Mouse (Mus musculus): ENCODE data around the gene Bbs9. TPM values are rescaled to one million over a fixed set of nuclear protein-coding genes. Genes with fewer than 3 reads are reported as not detected.

The Bbs9 gene
- polyA plus RNA-seq, 1 experiment from 2014 or later, result 11.9 TPM

DNA sequence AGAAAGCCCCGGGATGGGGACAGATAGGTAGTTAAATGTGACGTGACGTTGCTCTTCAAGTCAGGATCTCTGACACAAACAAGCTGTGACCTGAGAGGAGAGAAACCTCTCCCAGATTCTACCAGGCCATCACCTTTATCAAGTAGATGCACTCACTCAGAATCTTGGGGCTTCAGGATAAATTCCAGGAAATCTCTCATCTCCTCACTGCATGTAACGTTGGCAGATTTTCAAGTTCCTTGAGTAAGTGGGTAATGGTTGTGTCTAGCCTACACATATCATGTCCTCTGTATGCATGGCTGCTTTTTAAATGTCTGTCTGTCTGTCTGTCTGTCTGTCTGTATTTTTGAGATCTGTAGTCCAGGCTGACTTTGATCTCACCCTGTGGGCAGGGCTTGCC lies 39.6 kb downstream of the Bbs9 start:
- WGBS, result 90% methylated on average over 4 of the region's 4 CpGs
- H3K27me3 ChIP-seq (replicated peaks; ENCODE audit: low read depth, poor library complexity, severe bottlenecking), result no peaks in the 10 kb centered on the region
- H3K4me3 ChIP-seq, result no peak overlapping the region

GRCm38 (mm10) chr9:22518394-22519041 lies 43.0 kb downstream of the Bbs9 start:
- H3K4me3 ChIP-seq, result no peak overlapping the region
- H3K4me1 ChIP-seq, result no peaks in the 10 kb centered on the region
- H3K27ac ChIP-seq (replicated peaks), result no peak overlapping the region
- no peaks in the 10 kb centered on the region for H3K27me3 ChIP-seq (replicated peaks; ENCODE audit: low read depth, poor library complexity, severe bottlenecking)
- WGBS, result 92% methylated on average over 3 of the region's 3 CpGs
- DNase-seq (ENCODE audit: low spot score), result peak; percentile 58
- H3K9me3 ChIP-seq, result peaks cover 7% of the 10 kb centered on the region
- no peaks in the 10 kb centered on the region for H3K36me3 ChIP-seq (replicated peaks)

More for the DNA sequence above, 39.6 kb downstream of the Bbs9 start:
- H3K36me3 ChIP-seq (replicated peaks), result no peaks in the 10 kb centered on the region
- no peaks in the 10 kb centered on the region for H3K9me3 ChIP-seq
- no peak for DNase-seq (ENCODE audit: low spot score)
- no peaks in the 10 kb centered on the region for H3K4me1 ChIP-seq
- H3K27ac ChIP-seq (replicated peaks), result no peak overlapping the region

GRCm38 (mm10) chr9:22523460-22523859 lies 47.9 kb downstream of the Bbs9 start:
- peaks cover 7% of the 10 kb centered on the region for H3K9me3 ChIP-seq
- H3K27me3 ChIP-seq (replicated peaks; ENCODE audit: low read depth, poor library complexity, severe bottlenecking), result no peaks in the 10 kb centered on the region
- no peaks in the 10 kb centered on the region for H3K4me1 ChIP-seq
- DNase-seq (ENCODE audit: low spot score), result no peak
- H3K36me3 ChIP-seq (replicated peaks), result no peaks in the 10 kb centered on the region
- no peak overlapping the region for H3K27ac ChIP-seq (replicated peaks)
- WGBS, result 93% methylated on average over 1 of the region's 1 CpGs
- H3K4me3 ChIP-seq, result no peak overlapping the region

GRCm38 (mm10) chr9:22530734-22531489 lies 55.4 kb downstream of the Bbs9 start:
- H3K9me3 ChIP-seq, result no peaks in the 10 kb centered on the region
- no peak for DNase-seq (ENCODE audit: low spot score)
- WGBS, result 85% methylated on average over 3 of the region's 3 CpGs
- H3K4me1 ChIP-seq, result no peaks in the 10 kb centered on the region
- no peaks in the 10 kb centered on the region for H3K27me3 ChIP-seq (replicated peaks; ENCODE audit: low read depth, poor library complexity, severe bottlenecking)
- H3K27ac ChIP-seq (replicated peaks), result no peak overlapping the region
- no peak overlapping the region for H3K4me3 ChIP-seq
- H3K36me3 ChIP-seq (replicated peaks), result no peaks in the 10 kb centered on the region

GRCm38 (mm10) chr9:22532112-22532511 lies 56.6 kb downstream of the Bbs9 start:
- Histone ChIP-seq H3K27ac (replicated peaks) (no peak overlapping the region), H3K4me3 (no peak overlapping the region), H3K27me3 (replicated peaks; ENCODE audit: low read depth, poor library complexity, severe bottlenecking) (no peaks in the 10 kb centered on the region), H3K36me3 (replicated peaks) (no peaks in the 10 kb centered on the region), H3K4me1 (no peaks in the 10 kb centered on the region), H3K9me3 (no peaks in the 10 kb centered on the region)
- no peak for DNase-seq (ENCODE audit: low spot score)
- 81% methylated on average over 5 of the region's 5 CpGs for WGBS

GRCm38 (mm10) chr9:22532810-22533447 lies 57.4 kb downstream of the Bbs9 start:
- WGBS, result 51% methylated on average over 9 of the region's 9 CpGs
- DNase-seq (ENCODE audit: low spot score), result peak; percentile 45
- Histone ChIP-seq H3K27me3 (replicated peaks; ENCODE audit: low read depth, poor library complexity, severe bottlenecking) (no peaks in the 10 kb centered on the region), H3K9me3 (no peaks in the 10 kb centered on the region), H3K4me1 (0 out of 2 replicates have a peak, but pooled peaks cover 2% of the 10 kb centered on the region), H3K36me3 (replicated peaks) (no peaks in the 10 kb centered on the region), H3K4me3 (no peak overlapping the region), H3K27ac (replicated peaks) (no peak overlapping the region)

DNA sequence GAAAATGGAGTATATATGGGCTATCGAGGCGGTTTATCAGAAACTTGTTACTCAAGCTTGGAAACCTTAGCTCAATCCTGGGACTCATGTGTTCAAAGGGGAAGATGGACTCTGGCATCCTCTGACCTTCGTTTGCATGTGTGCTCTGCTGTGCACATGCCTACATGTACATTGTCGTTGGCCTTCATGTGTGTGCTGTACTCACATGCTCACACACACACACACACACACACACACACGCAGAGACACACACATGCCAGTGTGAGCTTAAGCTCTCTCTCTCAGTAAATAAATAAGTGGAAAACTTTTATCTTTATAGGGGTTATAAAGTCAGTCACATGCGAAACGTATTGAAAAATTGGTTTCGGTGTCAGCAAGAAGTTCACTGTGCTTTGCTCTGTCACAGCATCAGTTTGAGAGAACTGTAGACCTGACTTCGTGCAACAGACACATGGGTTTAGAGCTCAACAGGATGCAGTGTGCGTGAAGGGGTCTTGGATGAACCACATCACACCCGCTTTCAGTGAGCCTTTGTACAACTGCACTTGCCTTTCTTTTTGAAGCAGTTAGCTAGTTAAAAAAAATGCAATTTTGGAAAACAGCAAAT lies 62.4 kb downstream of the Bbs9 start:
- H3K4me3 ChIP-seq, result no peak overlapping the region
- H3K36me3 ChIP-seq (replicated peaks), result no peaks in the 10 kb centered on the region
- no peak for DNase-seq (ENCODE audit: low spot score)
- H3K4me1 ChIP-seq, result peaks cover 5% of the 10 kb centered on the region; the same call in 1 of the 2 replicates
- no peaks in the 10 kb centered on the region for H3K27me3 ChIP-seq (replicated peaks; ENCODE audit: low read depth, poor library complexity, severe bottlenecking)
- no peaks in the 10 kb centered on the region for H3K9me3 ChIP-seq
- H3K27ac ChIP-seq (replicated peaks), result no peak overlapping the region
- WGBS, result 93% methylated on average over 11 of the region's 11 CpGs

DNA sequence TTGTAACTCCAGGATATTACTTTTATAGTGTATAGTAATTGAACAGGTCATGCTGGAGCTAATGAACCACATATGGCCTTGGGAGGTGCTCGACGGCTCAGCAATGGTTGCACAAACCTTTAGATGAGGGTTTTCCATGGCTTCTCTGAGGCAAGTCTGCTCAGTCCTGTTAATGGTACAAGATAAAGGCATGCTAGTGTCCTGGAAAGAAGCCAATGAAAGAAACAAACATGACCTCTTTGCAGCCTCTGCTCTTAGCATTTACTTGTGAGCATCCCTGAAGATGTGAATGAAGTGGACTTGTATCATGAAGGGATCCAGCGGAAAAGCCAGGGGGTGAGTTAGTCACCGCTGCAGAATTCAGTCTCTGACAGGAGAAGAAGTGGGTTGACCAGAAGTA lies 64.0 kb downstream of the Bbs9 start:
- DNase-seq (ENCODE audit: low spot score), result no peak
- Histone ChIP-seq H3K4me3 (no peak overlapping the region), H3K27ac (replicated peaks) (no peak overlapping the region), H3K9me3 (no peaks in the 10 kb centered on the region), H3K36me3 (replicated peaks) (no peaks in the 10 kb centered on the region), H3K27me3 (replicated peaks; ENCODE audit: low read depth, poor library complexity, severe bottlenecking) (no peaks in the 10 kb centered on the region), H3K4me1 (peaks cover 7% of the 10 kb centered on the region)
- WGBS, result 80% methylated on average over 4 of the region's 4 CpGs

- Histone ChIP-seq H3K27me3 (replicated peaks; ENCODE audit: low read depth, poor library complexity, severe bottlenecking) (no peaks in the 10 kb centered on the region), H3K36me3 (replicated peaks) (no peaks in the 10 kb centered on the region), H3K9me3 (no peaks in the 10 kb centered on the region), H3K4me3 (no peak overlapping the region), H3K4me1 (peaks cover 9% of the 10 kb centered on the region), H3K27ac (replicated peaks) (no peak overlapping the region)
- no peak for DNase-seq (ENCODE audit: low spot score)
- WGBS, result 86% methylated on average over 10 of the region's 10 CpGs
Observed at GRCm38 (mm10) chr9:22541130-22541529, 65.6 kb downstream of the Bbs9 start.

- no peak overlapping the region for H3K4me3 ChIP-seq
- no peaks in the 10 kb centered on the region for H3K27me3 ChIP-seq (replicated peaks; ENCODE audit: low read depth, poor library complexity, severe bottlenecking)
- DNase-seq (ENCODE audit: low spot score), result no peak
- H3K27ac ChIP-seq (replicated peaks), result no peak overlapping the region
- H3K9me3 ChIP-seq, result no peaks in the 10 kb centered on the region
- WGBS, result 89% methylated on average over 5 of the region's 5 CpGs
- H3K4me1 ChIP-seq, result peaks cover 8% of the 10 kb centered on the region
- no peaks in the 10 kb centered on the region for H3K36me3 ChIP-seq (replicated peaks)
Observed at GRCm38 (mm10) chr9:22543467-22543866, 68.0 kb downstream of the Bbs9 start.

DNA sequence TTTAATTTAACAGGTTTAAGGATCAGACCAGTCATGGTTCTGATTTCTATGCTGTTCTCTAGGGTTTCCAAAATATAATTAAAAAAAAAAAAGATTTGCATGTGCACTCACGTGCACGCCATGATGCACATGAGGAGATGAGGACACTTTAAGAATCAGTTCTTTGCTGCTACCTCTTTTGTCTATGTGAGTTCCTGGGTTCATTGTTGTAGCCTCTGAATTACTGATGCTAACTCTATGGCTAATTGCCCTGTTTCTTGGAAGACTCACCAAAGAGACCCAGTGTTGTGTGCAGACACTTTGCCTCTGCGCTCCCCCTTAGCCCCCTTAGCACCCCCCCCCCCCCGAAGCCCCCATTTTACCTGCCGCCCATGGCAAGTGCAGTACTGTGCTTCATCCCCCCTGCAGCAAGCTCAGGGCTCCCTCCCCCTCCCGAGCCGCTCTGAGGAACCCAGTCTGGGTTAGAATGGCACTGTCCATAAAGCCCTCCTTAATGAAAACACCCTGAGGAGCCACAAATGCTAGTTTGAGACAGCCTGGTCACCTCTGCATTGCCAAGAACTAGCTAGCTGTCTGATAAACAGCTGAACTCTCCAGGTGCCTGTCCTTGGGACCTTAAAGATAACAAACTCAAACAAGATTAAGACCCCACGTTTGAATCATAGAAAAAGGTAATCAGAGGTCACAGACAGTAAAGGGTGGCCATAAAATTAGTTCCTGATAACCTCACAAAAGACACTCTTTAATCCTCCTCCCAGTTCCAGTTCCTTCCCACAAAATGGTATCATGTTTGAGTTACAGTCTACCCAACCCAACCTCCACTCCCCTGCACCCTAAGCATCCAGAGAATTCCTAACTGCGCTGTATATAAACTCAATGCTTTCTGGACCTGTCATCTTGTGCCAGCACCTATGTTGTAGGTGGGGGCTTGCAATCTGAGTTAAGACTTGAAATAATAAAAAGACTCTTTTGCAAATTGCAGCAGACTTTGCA lies 69.1 kb downstream of the Bbs9 start:
- DNase-seq (ENCODE audit: low spot score), result no peak
- H3K4me1 ChIP-seq, result peaks cover 13% of the 10 kb centered on the region
- H3K27ac ChIP-seq (replicated peaks), result no peak overlapping the region
- H3K9me3 ChIP-seq, result no peaks in the 10 kb centered on the region
- WGBS, result 56% methylated on average over 9 of the region's 9 CpGs
- H3K36me3 ChIP-seq (replicated peaks), result no peaks in the 10 kb centered on the region
- no peak overlapping the region for H3K4me3 ChIP-seq
- no peaks in the 10 kb centered on the region for H3K27me3 ChIP-seq (replicated peaks; ENCODE audit: low read depth, poor library complexity, severe bottlenecking)

- Histone ChIP-seq H3K9me3 (no peaks in the 10 kb centered on the region), H3K27me3 (replicated peaks; ENCODE audit: low read depth, poor library complexity, severe bottlenecking) (no peaks in the 10 kb centered on the region), H3K36me3 (replicated peaks) (no peaks in the 10 kb centered on the region), H3K4me3 (no peak overlapping the region), H3K27ac (replicated peaks) (no peak overlapping the region), H3K4me1 (peaks cover 11% of the 10 kb centered on the region; the same call in 1 of the 2 replicates)
- no peak for DNase-seq (ENCODE audit: low spot score)
- WGBS, result 87% methylated on average over 1 of the region's 1 CpGs
Observed at GRCm38 (mm10) chr9:22551273-22551672, 75.8 kb downstream of the Bbs9 start.
